20 mouse cellular contexts compared by ENCODE assay signal in the genomic region with DNA sequence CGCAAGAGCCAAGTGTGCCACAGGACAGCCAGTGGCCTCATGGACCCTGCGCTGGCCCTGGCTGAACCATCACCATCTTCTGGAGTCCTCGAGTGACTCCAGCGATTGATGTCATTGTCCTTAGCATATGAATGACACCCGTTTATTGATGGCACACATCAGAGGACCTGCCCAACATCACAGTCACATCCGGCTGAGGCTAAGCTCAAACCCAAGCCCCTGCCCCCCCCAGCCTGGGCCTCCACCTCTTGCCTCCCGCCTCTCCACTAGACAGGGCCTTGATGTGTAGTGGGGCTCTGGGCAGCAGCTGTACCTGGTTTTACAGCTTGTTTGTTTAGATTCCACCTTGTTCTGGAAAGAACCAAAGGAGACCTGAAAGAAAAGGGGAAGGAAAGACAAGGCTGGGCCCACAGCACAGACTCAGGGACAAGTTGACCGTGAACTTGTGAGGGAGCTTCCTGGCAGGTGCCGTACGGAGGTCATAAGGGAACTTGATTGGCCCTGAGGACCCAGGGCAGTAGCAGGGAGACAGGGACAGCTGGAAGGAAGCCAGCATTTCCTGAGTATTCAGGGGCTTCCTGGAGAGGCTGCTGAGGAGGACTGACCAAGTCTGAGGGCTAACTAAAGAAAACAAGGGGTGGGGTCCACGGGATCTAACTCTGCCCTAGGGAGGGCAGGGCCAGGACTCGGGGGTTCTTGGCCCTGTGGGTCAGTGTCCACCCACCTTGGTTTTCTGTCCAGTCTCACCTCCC. TPM values are rescaled to one million over a fixed set of nuclear protein-coding genes. Genes with fewer than 3 reads are reported as not detected.
A peak's percentile ranks its signal among the peaks of the same experiment; 100 is the strongest.
DNase-seq lines count a peak whose midpoint lies in the region; ATAC-seq and TF ChIP-seq lines count a peak whose summit lies in the region.
"Had no signal": no experiment of that assay in that cellular context is flagged by ENCODE, and none has a peak within 500 bp of the region (broad histone marks: within the 10 kb centered on the region; RNA-seq: fewer than 3 reads in every experiment).

No protein-coding gene starts in this region.

- no peak for DNase-seq in forebrain, embryonic 10.5 days (ENCODE audit: extremely low spot score, low spot score)
- DNase-seq in forebrain, embryonic 14.5 days (ENCODE audit: low spot score): no peak
- DNase-seq in kidney, adult 11 months: no peak
- DNase-seq in T-cell, adult 2 months (ENCODE audit: low spot score): peak; percentile 70
- peak; percentile 42 for DNase-seq in lung, postnatal 0 days (ENCODE audit: low spot score)
- no peak for DNase-seq in cerebellum, postnatal 36 days

- H3K9me3 ChIP-seq in forebrain, embryonic 10.5 days: no peaks in the 10 kb centered on the region
- no peaks in the 10 kb centered on the region for H3K9me3 ChIP-seq in forebrain, embryonic 14.5 days (replicated peaks; ENCODE audit: control insufficient read depth, low read length)
- no peaks in the 10 kb centered on the region for H3K9me3 ChIP-seq in kidney, embryonic 15.5 days (replicated peaks)
- no peaks in the 10 kb centered on the region for H3K9me3 ChIP-seq in lung, postnatal 0 days (ENCODE audit: low read length)
- H3K9me3 ChIP-seq: forebrain, embryonic 15.5 days; limb, embryonic 15.5 days; neural tube, embryonic 13.5 days had no signal

- 0 out of 2 replicates have a peak, but pooled peaks have one; percentile 18 for TF ChIP-seq EP300 in lung, postnatal 0 days (IDR thresholded peaks at IDR 0.05)

- 85% methylated on average over 12 of the region's 12 CpGs for WGBS in forebrain, embryonic 10.5 days
- 86% methylated on average over 12 of the region's 12 CpGs for WGBS in forebrain, embryonic 14.5 days
- WGBS in kidney, embryonic 15.5 days: 67% methylated on average over 12 of the region's 12 CpGs
- WGBS in lung, postnatal 0 days: 64% methylated on average over 12 of the region's 12 CpGs

- no peak overlapping the region for H3K4me2 ChIP-seq in forebrain, embryonic 14.5 days (ENCODE audit: low read length)
- H3K4me2 ChIP-seq in kidney, embryonic 15.5 days: no peak overlapping the region
- no peak overlapping the region for H3K4me2 ChIP-seq in lung, postnatal 0 days (replicated peaks; ENCODE audit: low read depth, low read length)
- H3K4me2 ChIP-seq: forebrain, embryonic 15.5 days; limb, embryonic 15.5 days; neural tube, embryonic 13.5 days had no signal

- H3K4me1 ChIP-seq in forebrain, embryonic 10.5 days: peaks cover 47% of the 10 kb centered on the region
- peaks cover 4% of the 10 kb centered on the region; the same call in 1 of the 2 replicates for H3K4me1 ChIP-seq in forebrain, embryonic 14.5 days (ENCODE audit: control insufficient read depth, insufficient read depth, low read length)
- peaks cover 42% of the 10 kb centered on the region for H3K4me1 ChIP-seq in kidney, embryonic 15.5 days
- H3K4me1 ChIP-seq in lung, postnatal 0 days (ENCODE audit: insufficient read depth, low read depth, low read length): no peaks in the 10 kb centered on the region; the same call in 1 of the 2 replicates

- peaks cover 34% of the 10 kb centered on the region for H3K27me3 ChIP-seq in forebrain, embryonic 10.5 days (ENCODE audit: poor library complexity, severe bottlenecking)
- H3K27me3 ChIP-seq in forebrain, embryonic 14.5 days (replicated peaks; ENCODE audit: control insufficient read depth, insufficient read depth, low read length): no peaks in the 10 kb centered on the region
- no peaks in the 10 kb centered on the region for H3K27me3 ChIP-seq in kidney, embryonic 15.5 days
- H3K27me3 ChIP-seq in lung, postnatal 0 days (replicated peaks; ENCODE audit: insufficient read depth, low read length): no peaks in the 10 kb centered on the region
- H3K27me3 ChIP-seq: forebrain, embryonic 15.5 days; neural tube, embryonic 13.5 days had no signal

- H3K4me3 ChIP-seq in forebrain, embryonic 10.5 days: no peak overlapping the region
- H3K4me3 ChIP-seq in forebrain, embryonic 14.5 days (ENCODE audit: low read depth, low read length): no peak overlapping the region
- H3K4me3 ChIP-seq in kidney, embryonic 15.5 days (replicated peaks): no peak overlapping the region
- H3K4me3 ChIP-seq in lung, postnatal 0 days (ENCODE audit: low read depth, low read length): no peak overlapping the region
- H3K4me3 ChIP-seq: forebrain, embryonic 15.5 days; layer of hippocampus, adult 2 months; limb, embryonic 15.5 days; neural tube, embryonic 13.5 days had no signal

- peak overlapping the region; percentile 13; the same call in 1 of the 2 replicates for H3K27ac ChIP-seq in forebrain, embryonic 10.5 days
- H3K27ac ChIP-seq in forebrain, embryonic 14.5 days (ENCODE audit: low read depth, low read length): no peak overlapping the region
- 0 out of 2 replicates have a peak overlapping the region, but pooled peaks have one; percentile 27 for H3K27ac ChIP-seq in kidney, embryonic 15.5 days
- H3K27ac ChIP-seq in lung, postnatal 0 days (ENCODE audit: low read length): no peak overlapping the region
- H3K27ac ChIP-seq: forebrain, embryonic 15.5 days; hindbrain, postnatal 0 days; layer of hippocampus, adult 2 months; limb, embryonic 15.5 days; macrophage; neural tube, embryonic 13.5 days had no signal

- ATAC-seq in forebrain, embryonic 14.5 days: no peak
- no peak for ATAC-seq in kidney, embryonic 15.5 days (replicated peaks; ENCODE audit: low FRiP score)
- ATAC-seq in lung, postnatal 0 days: peak; percentile 56
- ATAC-seq in megakaryocyte, adult 5-6 weeks (ENCODE audit: poor library complexity, severe bottlenecking): no peak
- ATAC-seq: forebrain, embryonic 15.5 days; hindbrain, postnatal 0 days had no signal

- H3K9ac ChIP-seq in forebrain, embryonic 14.5 days (ENCODE audit: low read length): no peak overlapping the region
- H3K9ac ChIP-seq in kidney, embryonic 15.5 days: no peak overlapping the region
- H3K9ac ChIP-seq in lung, postnatal 0 days (replicated peaks; ENCODE audit: low read depth): no peak overlapping the region
- H3K9ac ChIP-seq: forebrain, embryonic 15.5 days; limb, embryonic 15.5 days; neural tube, embryonic 13.5 days had no signal

- no peaks in the 10 kb centered on the region for H3K36me3 ChIP-seq in forebrain, embryonic 10.5 days (replicated peaks)
- H3K36me3 ChIP-seq in forebrain, embryonic 14.5 days (ENCODE audit: control insufficient read depth, insufficient read depth, low read length): no peaks in the 10 kb centered on the region
- H3K36me3 ChIP-seq in kidney, embryonic 15.5 days: no peaks in the 10 kb centered on the region
- H3K36me3 ChIP-seq in lung, postnatal 0 days (ENCODE audit: insufficient read depth, low read length): peaks cover 12% of the 10 kb centered on the region; the same call in 1 of the 2 replicates
- H3K36me3 ChIP-seq: forebrain, embryonic 15.5 days; limb, embryonic 15.5 days; neural tube, embryonic 13.5 days had no signal

- TF ChIP-seq CTCF in lung, postnatal 0 days (IDR thresholded peaks at IDR 0.05): no peak

RNA-seq across cellular contexts. Expression of gene Tmie, which starts 11.3 kb away (rescaled TPM):
- 0.14 and 0.26 TPM in 2 replicates for polyA plus RNA-seq in forebrain, embryonic 10.5 days (2016; fragmentation: Nextera tagmentation; extraction: Ambion mirVana)
- polyA plus RNA-seq in forebrain, embryonic 14.5 days (2014; fragmentation: Nextera tagmentation; extraction: Ambion mirVana): 0.30 and 0.40 TPM in 2 replicates
- polyA plus RNA-seq in kidney, embryonic 15.5 days (2015; fragmentation: Nextera tagmentation; extraction: Ambion mirVana): 1.3 and 1.8 TPM in 2 replicates
- 3.6 and 4.0 TPM in 2 replicates for polyA plus RNA-seq in lung, postnatal 0 days (2015; fragmentation: Nextera tagmentation; extraction: Ambion mirVana)
- total RNA-seq in megakaryocyte, adult 5-6 weeks (2015): 0.05 TPM in 1 of 2 replicates, not detected in the other
- total RNA-seq in megakaryocyte, adult 5-6 weeks (2017): not detected in 2 replicates
- total RNA-seq: MEL had no signal

RNA-seq across cellular contexts. Expression of gene Als2cl, which starts 11.6 kb away (rescaled TPM):
- 0.90 and 0.97 TPM in 2 replicates for polyA plus RNA-seq in forebrain, embryonic 10.5 days (2016; fragmentation: Nextera tagmentation; extraction: Ambion mirVana)
- 0.54 and 0.62 TPM in 2 replicates for polyA plus RNA-seq in forebrain, embryonic 14.5 days (2014; fragmentation: Nextera tagmentation; extraction: Ambion mirVana)
- polyA plus RNA-seq in kidney, embryonic 15.5 days (2015; fragmentation: Nextera tagmentation; extraction: Ambion mirVana): 4.1 and 5.3 TPM in 2 replicates
- polyA plus RNA-seq in lung, postnatal 0 days (2015; fragmentation: Nextera tagmentation; extraction: Ambion mirVana): 13.5 and 14.4 TPM in 2 replicates
- total RNA-seq in megakaryocyte, adult 5-6 weeks (2015): 0.29 and 0.48 TPM in 2 replicates
- total RNA-seq in megakaryocyte, adult 5-6 weeks (2017): 0.61 and 2.9 TPM in 2 replicates
- total RNA-seq: MEL had no signal

RNA-seq across cellular contexts. Expression of gene Fam240a, which starts 25.4 kb away (rescaled TPM):
- polyA plus RNA-seq in forebrain, embryonic 10.5 days (2016; fragmentation: Nextera tagmentation; extraction: Ambion mirVana): not detected in 2 replicates
- not detected in 2 replicates for polyA plus RNA-seq in forebrain, embryonic 14.5 days (2014; fragmentation: Nextera tagmentation; extraction: Ambion mirVana)
- polyA plus RNA-seq in kidney, embryonic 15.5 days (2015; fragmentation: Nextera tagmentation; extraction: Ambion mirVana): not detected in 2 replicates
- not detected in 2 replicates for polyA plus RNA-seq in lung, postnatal 0 days (2015; fragmentation: Nextera tagmentation; extraction: Ambion mirVana)
- total RNA-seq in megakaryocyte, adult 5-6 weeks (2015): not detected in 2 replicates
- not detected in 2 replicates for total RNA-seq in megakaryocyte, adult 5-6 weeks (2017)
- total RNA-seq: adrenal gland, postnatal 4 days; hindbrain, postnatal 0 days; layer of hippocampus, adult 2 months; MEL; midbrain, postnatal 0 days had no signal
- polyA plus RNA-seq: embryonic facial prominence, embryonic 14.5 days; forebrain, embryonic 15.5 days; heart, postnatal 0 days; hindbrain, postnatal 0 days; limb, embryonic 15.5 days; macrophage; midbrain, postnatal 0 days; neural tube, embryonic 13.5 days had no signal

RNA-seq across cellular contexts. Expression of gene Prss50, which starts 33.5 kb away (rescaled TPM):
- polyA plus RNA-seq in forebrain, embryonic 10.5 days (2016; fragmentation: Nextera tagmentation; extraction: Ambion mirVana): 0.76 and 1.1 TPM in 2 replicates
- polyA plus RNA-seq in forebrain, embryonic 14.5 days (2014; fragmentation: Nextera tagmentation; extraction: Ambion mirVana): not detected in 2 replicates
- polyA plus RNA-seq in kidney, embryonic 15.5 days (2015; fragmentation: Nextera tagmentation; extraction: Ambion mirVana): 0.40 and 0.90 TPM in 2 replicates
- 0.14 and 0.20 TPM in 2 replicates for polyA plus RNA-seq in lung, postnatal 0 days (2015; fragmentation: Nextera tagmentation; extraction: Ambion mirVana)
- total RNA-seq in megakaryocyte, adult 5-6 weeks (2015): 1.0 TPM in 1 of 2 replicates, not detected in the other
- 0.15 TPM in 1 of 2 replicates, not detected in the other for total RNA-seq in megakaryocyte, adult 5-6 weeks (2017)
- total RNA-seq: gastrocnemius, postnatal 4 days; MEL had no signal
- polyA plus RNA-seq: embryonic facial prominence, embryonic 14.5 days; heart, postnatal 0 days; macrophage had no signal

RNA-seq across cellular contexts. Expression of gene Prss46, which starts 46.9 kb away (rescaled TPM):
- not detected in 2 replicates for polyA plus RNA-seq in forebrain, embryonic 10.5 days (2016; fragmentation: Nextera tagmentation; extraction: Ambion mirVana)
- polyA plus RNA-seq in forebrain, embryonic 14.5 days (2014; fragmentation: Nextera tagmentation; extraction: Ambion mirVana): not detected in 2 replicates
- 0.13 TPM in 1 of 2 replicates, not detected in the other for polyA plus RNA-seq in kidney, embryonic 15.5 days (2015; fragmentation: Nextera tagmentation; extraction: Ambion mirVana)
- polyA plus RNA-seq in lung, postnatal 0 days (2015; fragmentation: Nextera tagmentation; extraction: Ambion mirVana): not detected in 2 replicates
- not detected in 2 replicates for total RNA-seq in megakaryocyte, adult 5-6 weeks (2015)
- total RNA-seq in megakaryocyte, adult 5-6 weeks (2017): not detected in 2 replicates
- total RNA-seq: adrenal gland, postnatal 4 days; gastrocnemius, postnatal 4 days; hindbrain, postnatal 0 days; layer of hippocampus, adult 2 months; MEL; midbrain, postnatal 0 days had no signal
- polyA plus RNA-seq: forebrain, embryonic 15.5 days; heart, postnatal 0 days; hindbrain, postnatal 0 days; limb, embryonic 15.5 days; neural tube, embryonic 13.5 days had no signal

Comparison
In these comparisons a context has a peak if more than half of its experiments do, and no peak if none do; other contexts are left out.
1. H3K27ac ChIP-seq: peak in forebrain, embryonic 10.5 days (single experiment) and kidney, embryonic 15.5 days (single experiment); none in forebrain, embryonic 14.5 days (single experiment) and lung, postnatal 0 days (single experiment).
2. DNase-seq: peak in T-cell, adult 2 months (single experiment) and lung, postnatal 0 days (single experiment); none in forebrain, embryonic 10.5 days (single experiment), forebrain, embryonic 14.5 days (single experiment), kidney, adult 11 months (single experiment) and cerebellum, postnatal 36 days (0 of 2).